Mouse (Mus musculus): ENCODE measurements around the gene Apol7b.
"Not testable (repeated sequence)": the region's sequence is repeated elsewhere in the genome, so short reads cannot be mapped to it uniquely, and the experiment has no call there.

GRCm38 (mm10) chr15:77416655-77417333 lies 30.5 kb downstream of the Apol7b start:
- TF ChIP-seq CTCF (IDR thresholded peaks at IDR 0.05 in 2 of 3, conservative IDR thresholded peaks at IDR 0.05 in 1 of 3; ENCODE audit: control insufficient read depth in 1 of 3, insufficient read depth in 1 of 3, low read depth in 2 of 3, low read length in 3 of 3, poor library complexity in 1 of 3, severe bottlenecking in 1 of 3); E2F4 (IDR thresholded peaks at IDR 0.05; ENCODE audit: borderline replicate concordance, low read depth, low read length); SIN3A (IDR thresholded peaks at IDR 0.05; ENCODE audit: low read length): not testable (repeated sequence)

Measured in MEL (cell line).